Mouse (Mus musculus) right cerebral cortex, postnatal 14 days (tissue): ENCODE measurements around the gene Trpm3.
A peak's percentile ranks its signal among the peaks of the same experiment; 100 is the strongest.
"Not testable (repeated sequence)": the region's sequence is repeated elsewhere in the genome, so short reads cannot be mapped to it uniquely, and the experiment has no call there.

Source experiments
- DNase-seq: peaks from one replicate; pipeline ENCODE4 v3.0.0; 2022

Trpm3 gene

GRCm38 (mm10) chr19:22994531-22994930 lies 855.7 kb downstream of the Trpm3 start:
- no peak for DNase-seq

- no peak for DNase-seq
These were observed 861.4 kb downstream of the Trpm3 start for GRCm38 (mm10) chr19:23000293-23000692.

GRCm38 (mm10) chr19:23003861-23004260 lies 865.0 kb downstream of the Trpm3 start:
- no peak for DNase-seq

- no peak for DNase-seq
These were observed 867.0 kb downstream of the Trpm3 start for GRCm38 (mm10) chr19:23005851-23006250.

DNA sequence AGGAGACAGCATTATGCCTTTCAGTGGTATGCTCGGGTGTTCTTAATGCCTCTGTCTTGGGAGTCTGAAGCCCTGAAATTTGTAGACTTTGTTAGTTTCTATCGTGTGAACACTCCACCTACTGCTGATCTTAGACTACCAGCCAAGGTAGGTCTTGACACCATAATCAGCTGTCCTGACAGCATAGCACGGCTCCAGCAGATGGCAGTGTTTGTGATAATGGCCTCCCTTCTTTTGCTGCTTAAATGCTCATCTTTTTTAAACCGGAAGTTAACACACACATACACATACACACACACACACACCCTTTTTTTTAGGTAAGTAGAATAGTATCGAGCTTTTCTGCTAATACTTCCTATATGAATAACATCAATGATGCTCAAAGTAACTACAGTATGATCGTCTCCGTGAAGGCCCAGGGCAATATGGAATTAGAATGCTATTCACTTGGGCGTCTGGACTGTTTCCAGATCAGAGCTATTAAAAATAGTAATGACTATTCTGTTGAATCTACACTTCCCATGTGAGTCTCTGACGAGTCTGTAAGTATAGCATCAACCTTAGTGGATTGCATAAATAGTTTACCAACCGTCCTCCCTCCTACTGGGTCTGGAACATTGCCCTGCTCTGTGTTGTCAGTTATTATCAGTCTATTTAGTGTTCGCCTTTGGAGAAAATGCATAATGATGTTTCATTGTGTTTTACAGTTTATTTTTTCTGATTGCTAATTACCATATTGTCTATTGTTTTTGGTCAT lies 867.8 kb downstream of the Trpm3 start:
- DNase-seq, result peak; percentile 24

GRCm38 (mm10) chr19:23013695-23014094 lies 874.8 kb downstream of the Trpm3 start:
- no peak for DNase-seq

- peak; percentile 53 for DNase-seq
These were observed 876.7 kb downstream of the Trpm3 start for GRCm38 (mm10) chr19:23015516-23015915.

- no peak for DNase-seq
These were observed 879.4 kb downstream of the Trpm3 start for GRCm38 (mm10) chr19:23018186-23018727.

DNA sequence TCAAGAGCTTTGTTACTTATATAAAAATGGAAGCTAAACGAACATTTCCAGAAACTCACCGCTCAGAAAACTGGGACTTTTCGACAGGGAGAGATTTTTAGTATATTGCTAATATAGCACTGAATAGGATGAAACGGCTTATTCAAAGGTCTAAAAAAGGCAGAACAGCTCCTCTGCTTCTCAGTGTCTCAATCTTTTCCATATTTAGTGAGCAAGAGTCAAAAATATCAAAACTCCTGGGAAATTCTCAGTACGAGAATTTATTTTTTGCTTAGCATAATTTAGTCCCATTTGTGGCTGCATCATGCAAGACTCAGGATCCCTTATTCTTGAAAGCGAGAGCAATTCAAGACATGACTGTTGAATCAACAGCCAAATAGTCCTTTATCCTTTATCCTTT lies 884.1 kb downstream of the Trpm3 start:
- no peak for DNase-seq

DNA sequence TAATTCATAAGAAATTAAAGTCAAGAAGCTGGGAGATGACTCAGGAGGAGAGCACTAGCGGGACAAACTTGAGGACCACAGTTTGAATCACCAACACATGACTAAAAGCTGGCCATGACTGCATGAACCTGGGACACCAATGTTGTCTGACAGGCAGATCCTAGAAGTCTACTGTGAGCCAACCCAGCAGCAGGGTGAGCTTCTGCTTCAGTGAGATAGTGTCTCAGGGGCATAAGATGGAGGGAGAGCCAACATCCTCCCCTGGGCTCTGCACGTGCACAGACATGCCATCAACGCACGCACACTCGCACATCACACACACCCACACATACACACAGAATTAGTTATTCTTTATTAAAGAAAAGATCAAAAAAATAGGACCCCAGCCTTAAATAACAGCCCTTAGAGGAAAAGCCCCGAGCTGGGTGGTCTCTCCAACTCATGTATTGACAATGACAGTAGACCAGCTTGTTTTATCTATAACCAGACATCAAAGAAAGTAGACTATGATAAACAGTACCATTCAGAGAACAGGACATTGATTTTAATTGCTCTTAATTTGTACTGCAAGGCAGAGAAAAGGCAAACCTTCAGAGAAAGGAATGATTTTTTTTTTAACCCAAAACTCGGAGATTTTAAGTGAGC lies 884.6 kb downstream of the Trpm3 start:
- no peak for DNase-seq

- no peak for DNase-seq
These were observed 886.0 kb downstream of the Trpm3 start for GRCm38 (mm10) chr19:23024821-23025220.

DNA sequence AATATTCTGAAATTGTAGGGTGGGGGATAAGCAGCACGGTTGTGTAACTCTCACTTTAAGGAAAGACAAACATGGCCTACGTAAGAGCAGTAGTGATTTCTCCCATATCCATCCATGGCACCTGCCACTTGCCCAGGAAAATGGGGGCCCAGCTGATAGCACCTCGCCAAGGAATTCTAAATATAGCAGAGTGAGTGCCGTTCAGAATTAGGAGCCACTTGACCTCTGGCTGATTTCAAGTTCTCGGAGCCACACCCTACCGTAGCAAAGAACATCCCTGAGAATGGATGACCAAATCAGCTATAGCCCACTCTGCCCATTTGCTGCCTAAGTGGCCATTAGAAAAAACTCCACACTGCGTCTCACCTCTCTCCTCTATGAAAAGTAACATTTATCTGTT lies 887.6 kb downstream of the Trpm3 start:
- DNase-seq, result no peak

GRCm38 (mm10) chr19:23028283-23028682 lies 889.4 kb downstream of the Trpm3 start:
- DNase-seq, result no peak

GRCm38 (mm10) chr19:23033343-23033742 lies 894.5 kb downstream of the Trpm3 start:
- DNase-seq, result not testable (repeated sequence)

GRCm38 (mm10) chr19:23034117-23034516 lies 895.3 kb downstream of the Trpm3 start:
- DNase-seq, result no peak

DNA sequence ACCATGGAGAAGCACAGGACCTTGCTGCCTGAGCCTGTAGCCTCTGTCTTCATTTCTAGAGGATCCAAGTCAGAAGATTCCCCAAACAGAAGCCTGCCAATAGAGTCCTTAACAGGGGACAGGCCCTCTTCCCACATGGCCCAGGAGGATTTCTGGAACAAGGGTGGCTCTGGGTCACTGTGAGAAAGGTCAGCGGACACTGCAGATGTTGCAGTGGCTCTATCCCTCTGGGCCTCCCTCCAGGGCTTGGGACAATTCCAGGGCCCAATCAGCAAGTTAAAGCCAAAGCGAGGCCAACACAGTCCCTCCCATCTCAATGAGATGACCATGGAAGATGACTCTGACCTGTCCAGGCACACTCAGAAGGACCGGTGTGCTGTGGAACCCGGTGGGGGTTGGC lies 896.1 kb downstream of the Trpm3 start:
- DNase-seq, result no peak

- DNase-seq, result no peak
These were observed 896.9 kb downstream of the Trpm3 start for GRCm38 (mm10) chr19:23035786-23036185.

DNA sequence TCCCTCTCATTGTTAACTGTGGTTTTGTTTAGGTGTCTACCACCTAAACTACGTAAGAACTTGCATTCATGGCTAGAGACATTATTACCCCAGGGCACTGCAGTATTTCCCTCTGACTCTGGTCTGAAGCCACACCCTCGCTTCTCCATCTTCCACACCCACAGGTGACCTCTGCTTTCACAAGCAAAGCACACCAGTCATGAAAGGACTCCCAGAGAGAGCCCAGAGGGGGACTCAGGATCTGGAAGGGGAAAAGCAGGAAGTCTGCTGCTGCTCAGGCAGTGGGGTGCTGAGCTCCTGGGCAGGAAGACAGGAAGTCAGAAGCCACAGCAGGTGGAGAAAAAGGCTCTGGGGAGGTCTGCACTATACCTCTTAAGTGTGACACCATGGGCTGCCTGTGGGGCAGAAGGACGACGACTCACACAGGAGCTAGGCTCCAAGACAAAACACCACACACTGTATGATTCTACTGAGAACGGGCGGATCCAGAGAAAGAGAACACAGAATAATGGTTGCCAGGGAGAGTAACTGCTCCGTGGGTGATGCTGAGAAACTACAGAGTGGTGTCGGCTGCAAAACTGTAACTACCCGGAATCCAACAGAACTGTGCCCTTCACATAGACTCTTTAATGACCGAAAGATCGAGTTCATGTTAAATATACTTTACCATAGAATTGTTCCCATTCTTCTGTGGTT lies 898.1 kb downstream of the Trpm3 start:
- DNase-seq, result no peak

- DNase-seq, result no peak
These were observed 898.7 kb downstream of the Trpm3 start for GRCm38 (mm10) chr19:23037499-23037898.

- DNase-seq, result no peak
These were observed 899.5 kb downstream of the Trpm3 start for GRCm38 (mm10) chr19:23038321-23038720.

DNA sequence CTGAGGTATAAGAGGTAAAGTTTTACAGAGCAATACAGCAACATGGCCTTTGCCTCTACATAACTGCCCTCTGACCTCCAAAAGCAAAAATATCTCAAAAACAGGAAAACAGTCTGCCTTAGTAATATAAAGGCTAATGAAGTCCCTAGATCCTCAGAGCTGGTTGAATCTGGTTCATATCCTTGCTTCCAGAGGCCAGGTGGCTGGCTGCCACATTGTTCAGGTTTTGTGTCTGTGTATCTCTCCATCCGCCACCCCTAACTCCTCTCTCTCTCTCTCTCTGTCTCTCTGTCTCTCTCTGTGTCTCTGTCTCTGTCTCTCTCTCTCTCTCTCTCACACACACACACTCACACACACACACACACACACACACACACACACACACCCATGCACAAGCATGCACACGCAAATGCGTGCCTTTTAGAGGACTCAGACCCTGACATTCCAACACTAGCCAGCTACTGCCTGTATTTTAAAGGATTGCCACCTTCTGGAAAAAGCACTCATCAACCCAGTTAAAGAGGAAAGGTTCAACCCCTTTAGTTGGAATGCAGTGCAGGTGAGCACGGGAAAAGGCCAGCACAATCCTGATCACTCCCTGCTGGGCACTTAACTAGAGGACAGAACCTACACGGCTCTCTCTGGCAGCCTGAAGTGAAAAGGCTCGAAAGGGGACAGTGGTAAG lies 902.8 kb downstream of the Trpm3 start:
- DNase-seq, result no peak

DNA sequence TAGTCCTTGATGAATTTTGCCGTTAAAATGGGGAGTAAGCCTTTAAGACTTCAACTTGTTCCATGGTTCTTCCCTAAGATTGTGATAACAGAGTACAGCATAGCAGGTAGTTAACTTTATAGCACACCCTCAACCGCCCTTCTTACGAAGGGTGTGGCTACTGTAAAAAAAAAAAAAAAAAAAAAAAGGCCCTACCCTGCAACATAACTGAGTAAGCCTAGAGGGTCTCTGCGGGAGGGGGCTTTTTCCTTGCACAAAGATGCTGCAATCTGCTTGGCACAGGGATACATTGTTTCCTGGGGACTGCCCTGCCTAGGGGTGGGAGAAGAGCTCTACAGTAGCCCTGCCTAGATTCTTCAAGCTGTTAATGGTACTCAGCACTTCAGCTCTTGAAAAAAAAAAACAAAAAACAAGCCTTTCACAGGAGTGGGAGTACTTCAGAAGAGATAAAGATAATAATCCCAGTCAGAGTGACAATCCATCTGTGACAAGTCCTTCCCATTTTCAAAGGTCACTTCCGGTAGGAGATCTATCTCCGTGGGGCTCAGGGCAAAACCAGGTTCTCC lies 903.4 kb downstream of the Trpm3 start:
- DNase-seq, result no peak

DNA sequence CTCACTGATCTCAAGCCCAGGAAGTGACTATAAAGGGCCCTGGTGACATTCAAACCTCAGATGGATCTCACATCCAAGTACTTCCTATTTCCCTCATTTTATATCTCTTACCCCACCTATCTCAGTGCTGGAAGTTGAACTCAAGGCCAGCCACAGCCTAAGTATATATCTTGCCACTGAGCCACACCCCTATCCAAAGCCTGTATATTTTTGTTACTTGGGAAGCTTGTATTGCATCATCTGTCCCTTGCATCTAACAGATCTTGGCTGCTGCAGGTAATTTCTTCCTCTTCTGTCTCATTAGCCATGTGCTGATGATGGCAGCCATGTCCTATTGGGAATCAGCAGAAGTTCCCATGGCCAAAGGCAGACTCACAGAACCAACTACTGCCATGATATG lies 904.9 kb downstream of the Trpm3 start:
- no peak for DNase-seq
